Mouse (Mus musculus) liver, adult 2 months (tissue): Measurements from ENCODE around the gene Lyve1.

Experiments
- CTCF ChIP-seq: fragments of 200-500 bp; IDR thresholded peaks from 2 replicates; pipeline ENCODE4 v1.5.1; 2011; ENCODE audit warnings: low read depth, low read length, control low read depth
- POLR2A ChIP-seq: fragments of 200-500 bp; IDR thresholded peaks from 2 replicates; pipeline ENCODE4 v1.6.1; 2011; ENCODE audit warnings: low read length, control low read depth; ENCODE audit not compliant: insufficient read depth; ENCODE audit errors: extremely low read depth

- TF ChIP-seq CTCF (no peak), POLR2A (no peak)
These were observed 8.5 kb downstream of the Lyve1 start for GRCm38 (mm10) chr7:110854519-110854918.
